Mouse (Mus musculus) hindbrain, embryonic 14.5 days (tissue): ENCODE results near the gene Hdgfl2. TPM values are rescaled to one million over a fixed set of nuclear protein-coding genes. Genes with fewer than 3 reads are reported as not detected.

ENCODE experiments used
- ATAC-seq: fragments of 200-750 bp; cut with Nextera tagmentation; 2 replicates; pipeline ENCODE4 v1.8.0; 2017; ENCODE audit warnings: moderate number of reproducible peaks, mild to moderate bottlenecking, moderate TSS enrichment, moderate library complexity; ENCODE audit not compliant: low FRiP score
- DNase-seq: peaks from one replicate; pipeline ENCODE4 v3.0.0-alpha.2; 2015; ENCODE audit warnings: low spot score
- H3K27ac ChIP-seq: fragments of 300-500 bp; sonication (generic); 2 replicates; pipeline ENCODE4 v1.5.1; 2014; ENCODE audit warnings: mild to moderate bottlenecking, moderate library complexity
- H3K27me3 ChIP-seq: fragments of 300-500 bp; sonication (generic); 2 replicates; pipeline ENCODE4 v1.6.1; 2014; ENCODE audit warnings: mild to moderate bottlenecking, low read length, mixed read lengths; ENCODE audit not compliant: control insufficient read depth, insufficient read depth
- H3K36me3 ChIP-seq: fragments of 300-500 bp; sonication (generic); replicated peaks from 2 replicates; pipeline ENCODE4 v1.6.1; 2014; ENCODE audit not compliant: control insufficient read depth, insufficient read depth
- H3K4me1 ChIP-seq: fragments of 300-500 bp; sonication (generic); replicated peaks from 2 replicates; pipeline ENCODE4 v1.6.1; 2014; ENCODE audit warnings: antibody characterized with exemption, low read length, mixed read lengths; ENCODE audit not compliant: control insufficient read depth, insufficient read depth
- H3K4me2 ChIP-seq: fragments of 300-500 bp; sonication (generic); replicated peaks from 2 replicates; pipeline ENCODE4 v1.6.1; 2014; ENCODE audit warnings: mild to moderate bottlenecking, moderate library complexity
- H3K4me3 ChIP-seq: fragments of 300-500 bp; sonication (generic); replicated peaks from 2 replicates; pipeline ENCODE4 v1.5.1; 2014; ENCODE audit warnings: mild to moderate bottlenecking, low read length
- H3K9ac ChIP-seq: fragments of 300-500 bp; sonication (generic); 2 replicates; pipeline ENCODE4 v1.6.1; 2014
- H3K9me3 ChIP-seq: fragments of 300-500 bp; sonication (generic); 2 replicates; pipeline ENCODE4 v1.6.1; 2016; ENCODE audit warnings: low read length; ENCODE audit not compliant: control insufficient read depth
- WGBS: fragments of 180-500 bp; shearing (Covaris S2); extraction: QIAGEN DNeasy Blood & Tissue Kit; methylation state at CpG from one replicate; pipeline ENCODE4 v1.1.7; 2014; 5-methylcytosine and 5-hydroxymethylcytosine counted together
- polyA plus RNA-seq: library from polyadenylated mRNA; unstranded; fragments of >200 nt; fragmentation: Nextera tagmentation; extraction: Ambion mirVana; gene quantifications from 2 replicates; pipeline ENCODE4 v1.2.1, GENCODE M21; 2014

Hdgfl2 gene
- polyA plus RNA-seq, 1 experiment from 2014 or later: 98.1 TPM

GRCm38 (mm10) chr17:56119981-56120880 lies 40.8 kb downstream of the Hdgfl2 start:
- ATAC-seq: no peak
- DNase-seq: no peak
- no peaks in the 10 kb centered on the region; the same call in none of the 2 replicates for H3K4me1 ChIP-seq
- no peak overlapping the region for H3K27ac ChIP-seq
- peaks cover 17% of the 10 kb centered on the region for H3K9me3 ChIP-seq
- 0 out of 2 replicates have a peak overlapping the region, but pooled peaks have one; percentile 3 for H3K4me2 ChIP-seq
- peaks cover 17% of the 10 kb centered on the region for H3K36me3 ChIP-seq
- H3K4me3 ChIP-seq: no peak overlapping the region
- 10% methylated on average over 66 of the region's 66 CpGs for WGBS
- H3K27me3 ChIP-seq: peaks cover 82% of the 10 kb centered on the region
- H3K9ac ChIP-seq: no peak overlapping the region

- ATAC-seq (no peak), DNase-seq (no peak)
- H3K27me3 ChIP-seq: peaks cover 78% of the 10 kb centered on the region
- no peak within 1 kb of the TSS for H3K27ac ChIP-seq
- H3K4me2 ChIP-seq: no peak within 1 kb of the TSS
- peaks cover 17% of the 10 kb centered on the region for H3K9me3 ChIP-seq
- WGBS: 47% methylated on average over 2 of the region's 2 CpGs
- H3K36me3 ChIP-seq: peaks cover 32% of the 10 kb centered on the region
- no peaks in the 10 kb centered on the region; the same call in none of the 2 replicates for H3K4me1 ChIP-seq
- H3K4me3 ChIP-seq: no peak within 1 kb of the TSS
- H3K9ac ChIP-seq: no peak within 1 kb of the TSS
Observed at GRCm38 (mm10) chr17:56121826-56122225, 42.4 kb downstream of the Hdgfl2 start, which contains the start of gene Lrg1. Lrg1 (minus strand) TSS chr17:56122001.

GRCm38 (mm10) chr17:56123161-56123560 lies 43.7 kb downstream of the Hdgfl2 start:
- H3K4me2 ChIP-seq: no peak overlapping the region
- no peak for DNase-seq
- no peak overlapping the region for H3K27ac ChIP-seq
- no peak for ATAC-seq
- peaks cover 72% of the 10 kb centered on the region for H3K27me3 ChIP-seq
- H3K9ac ChIP-seq: no peak overlapping the region
- 89% methylated on average over 12 of the region's 12 CpGs for WGBS
- H3K9me3 ChIP-seq: peaks cover 17% of the 10 kb centered on the region
- no peak overlapping the region for H3K4me3 ChIP-seq
- H3K4me1 ChIP-seq: no peaks in the 10 kb centered on the region; the same call in 1 of the 2 replicates
- H3K36me3 ChIP-seq: peaks cover 45% of the 10 kb centered on the region

GRCm38 (mm10) chr17:56123681-56124340 lies 44.4 kb downstream of the Hdgfl2 start:
- no peak for DNase-seq
- no peaks in the 10 kb centered on the region; the same call in 1 of the 2 replicates for H3K4me1 ChIP-seq
- H3K4me2 ChIP-seq: peak overlapping the region; percentile 38
- peaks cover 51% of the 10 kb centered on the region for H3K36me3 ChIP-seq
- 45% methylated on average over 59 of the region's 59 CpGs for WGBS
- peaks cover 65% of the 10 kb centered on the region for H3K27me3 ChIP-seq
- H3K27ac ChIP-seq: no peak overlapping the region
- no peak for ATAC-seq
- peaks cover 17% of the 10 kb centered on the region for H3K9me3 ChIP-seq
- no peak overlapping the region for H3K9ac ChIP-seq
- H3K4me3 ChIP-seq: 0 out of 2 replicates have a peak overlapping the region, but pooled peaks have one; percentile 4

GRCm38 (mm10) chr17:56124377-56125275 lies 45.2 kb downstream of the Hdgfl2 start:
- no peak for ATAC-seq
- WGBS: 8% methylated on average over 59 of the region's 59 CpGs
- no peak overlapping the region for H3K27ac ChIP-seq
- peaks cover 57% of the 10 kb centered on the region for H3K27me3 ChIP-seq
- H3K9ac ChIP-seq: 0 out of 2 replicates have a peak overlapping the region, but pooled peaks have one; percentile 24
- peak overlapping the region; percentile 4; the same call in 1 of the 2 replicates for H3K4me3 ChIP-seq
- peak overlapping the region; percentile 38 for H3K4me2 ChIP-seq
- peaks cover 17% of the 10 kb centered on the region for H3K9me3 ChIP-seq
- H3K36me3 ChIP-seq: peaks cover 59% of the 10 kb centered on the region
- no peaks in the 10 kb centered on the region; the same call in 1 of the 2 replicates for H3K4me1 ChIP-seq
- DNase-seq: no peak

- Histone ChIP-seq H3K9me3 (peaks cover 17% of the 10 kb centered on the region), H3K27ac (no peak overlapping the region), H3K9ac (no peak overlapping the region), H3K27me3 (peaks cover 51% of the 10 kb centered on the region), H3K36me3 (peaks cover 65% of the 10 kb centered on the region), H3K4me2 (no peak overlapping the region), H3K4me3 (no peak overlapping the region), H3K4me1 (no peaks in the 10 kb centered on the region; the same call in 1 of the 2 replicates)
- ATAC-seq (no peak), DNase-seq (no peak)
- 89% methylated on average over 4 of the region's 4 CpGs for WGBS
Observed at GRCm38 (mm10) chr17:56125276-56125630, 45.8 kb downstream of the Hdgfl2 start.

- Histone ChIP-seq H3K4me1 (no peaks in the 10 kb centered on the region), H3K27ac (no peak overlapping the region), H3K4me3 (no peak overlapping the region), H3K9ac (no peak overlapping the region), H3K9me3 (peaks cover 17% of the 10 kb centered on the region), H3K27me3 (peaks cover 42% of the 10 kb centered on the region), H3K36me3 (peaks cover 74% of the 10 kb centered on the region), H3K4me2 (no peak overlapping the region)
- WGBS: 77% methylated on average over 11 of the region's 11 CpGs
- no peak for ATAC-seq
- no peak for DNase-seq
Observed at GRCm38 (mm10) chr17:56126175-56126574, 46.7 kb downstream of the Hdgfl2 start.

- WGBS: 81% methylated on average over 15 of the region's 15 CpGs
- Histone ChIP-seq H3K4me2 (no peak overlapping the region), H3K27ac (no peak overlapping the region), H3K27me3 (peaks cover 23% of the 10 kb centered on the region), H3K9me3 (peaks cover 2% of the 10 kb centered on the region), H3K36me3 (peaks cover 81% of the 10 kb centered on the region), H3K4me1 (no peaks in the 10 kb centered on the region; the same call in 1 of the 2 replicates), H3K4me3 (no peak overlapping the region), H3K9ac (no peak overlapping the region)
- DNase-seq: no peak
- ATAC-seq: no peak
Observed at GRCm38 (mm10) chr17:56128246-56128645, 48.8 kb downstream of the Hdgfl2 start.
